Mouse (Mus musculus) heart, postnatal 25 days (tissue): Measurements from ENCODE around the gene Tspan32. TPM values are rescaled to one million over a fixed set of nuclear protein-coding genes. Genes with fewer than 3 reads are reported as not detected.

Source experiments
- DNase-seq: peaks from one replicate; pipeline ENCODE4 v3.0.0; 2022; ENCODE audit warnings: low spot score
- intact Hi-C: fragments of 180-260 bp; cut with DNase I; formaldehyde crosslinking; loops from one replicate; pipeline ENCODE4 v1.15.1; 2025
- total RNA-seq, 2 experiments: library from RNA; stranded (reverse); gene quantifications; 2 replicates each; pipeline ENCODE4 v1.2.3; 2021

Tspan32 gene
- 1 to 10 TPM in 1 of 2 experiments, under 1 TPM in 1; 0.34 to 1.5 TPM for total RNA-seq

DNA sequence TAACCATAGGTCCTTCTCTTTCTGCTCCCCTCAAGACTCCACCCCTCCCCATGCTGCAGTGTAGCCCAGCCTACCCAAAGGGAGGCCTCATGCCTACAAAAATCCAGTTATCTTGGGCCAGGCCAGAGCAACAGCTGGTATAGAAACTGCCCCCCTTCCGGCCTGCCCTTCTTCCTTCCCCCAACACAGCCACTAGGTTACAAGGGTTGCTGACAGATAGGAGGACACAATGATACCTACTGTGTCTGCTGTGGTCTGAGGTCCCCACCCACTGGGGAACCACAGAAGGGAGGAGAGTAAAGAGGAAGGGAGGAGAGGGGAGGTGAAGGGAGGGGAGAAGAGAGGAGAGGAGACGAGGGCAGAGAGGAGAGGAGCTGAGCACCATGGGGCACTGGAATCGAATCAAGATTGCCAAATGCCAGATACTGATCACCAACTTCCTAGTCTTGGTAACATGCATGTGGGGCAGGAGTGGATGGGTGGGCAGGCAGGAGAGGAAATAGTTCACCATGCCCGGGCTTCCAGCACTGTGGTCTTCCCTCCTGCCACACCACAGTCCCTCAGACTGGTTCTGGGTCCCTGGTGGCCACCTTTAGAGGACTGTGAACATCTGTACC, at the start of gene Tspan32:
Gene Tspan32 (plus strand): TSS at position 320 of the 617 bp plus-strand sequence.
- no peak for DNase-seq
- intact Hi-C loops, result loop anchor here (5.0 to 10.0 kb wide), 4 partner anchors 67 to 470 kb away; partner anchors contain the start of gene Slc22a18

- DNase-seq, result no peak
- intact Hi-C loops, result no loop called here
These were observed 48.8 kb upstream of the Tspan32 start for GRCm38 (mm10) chr7:142956018-142956417.

- intact Hi-C loops, result no loop called here
- DNase-seq, result no peak
These were observed 46.0 kb upstream of the Tspan32 start for GRCm38 (mm10) chr7:142958817-142959216.

DNA sequence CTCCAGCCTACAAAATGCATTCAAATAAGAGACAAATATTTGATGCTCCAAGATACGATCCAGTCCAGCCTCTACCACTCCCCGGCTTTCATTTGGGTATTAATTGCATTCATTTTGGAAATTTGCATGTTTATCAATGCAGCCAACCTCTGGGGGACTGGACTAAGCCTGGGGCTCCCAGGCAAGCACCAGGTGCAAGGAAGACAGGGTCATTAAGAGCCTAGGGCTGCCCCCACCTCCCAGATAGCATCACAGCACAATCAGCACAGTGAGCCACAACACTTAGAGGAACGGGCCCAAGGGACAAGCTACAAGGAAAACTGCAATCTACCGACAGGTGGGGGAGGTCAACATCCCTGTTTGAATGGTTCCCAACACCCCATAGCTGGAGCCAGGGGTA, 45.1 kb upstream of the Tspan32 start:
- no peak for DNase-seq
- intact Hi-C loops, result no loop called here

- intact Hi-C loops, result no loop called here
- no peak for DNase-seq
These were observed 37.4 kb upstream of the Tspan32 start for GRCm38 (mm10) chr7:142967414-142967883.

DNA sequence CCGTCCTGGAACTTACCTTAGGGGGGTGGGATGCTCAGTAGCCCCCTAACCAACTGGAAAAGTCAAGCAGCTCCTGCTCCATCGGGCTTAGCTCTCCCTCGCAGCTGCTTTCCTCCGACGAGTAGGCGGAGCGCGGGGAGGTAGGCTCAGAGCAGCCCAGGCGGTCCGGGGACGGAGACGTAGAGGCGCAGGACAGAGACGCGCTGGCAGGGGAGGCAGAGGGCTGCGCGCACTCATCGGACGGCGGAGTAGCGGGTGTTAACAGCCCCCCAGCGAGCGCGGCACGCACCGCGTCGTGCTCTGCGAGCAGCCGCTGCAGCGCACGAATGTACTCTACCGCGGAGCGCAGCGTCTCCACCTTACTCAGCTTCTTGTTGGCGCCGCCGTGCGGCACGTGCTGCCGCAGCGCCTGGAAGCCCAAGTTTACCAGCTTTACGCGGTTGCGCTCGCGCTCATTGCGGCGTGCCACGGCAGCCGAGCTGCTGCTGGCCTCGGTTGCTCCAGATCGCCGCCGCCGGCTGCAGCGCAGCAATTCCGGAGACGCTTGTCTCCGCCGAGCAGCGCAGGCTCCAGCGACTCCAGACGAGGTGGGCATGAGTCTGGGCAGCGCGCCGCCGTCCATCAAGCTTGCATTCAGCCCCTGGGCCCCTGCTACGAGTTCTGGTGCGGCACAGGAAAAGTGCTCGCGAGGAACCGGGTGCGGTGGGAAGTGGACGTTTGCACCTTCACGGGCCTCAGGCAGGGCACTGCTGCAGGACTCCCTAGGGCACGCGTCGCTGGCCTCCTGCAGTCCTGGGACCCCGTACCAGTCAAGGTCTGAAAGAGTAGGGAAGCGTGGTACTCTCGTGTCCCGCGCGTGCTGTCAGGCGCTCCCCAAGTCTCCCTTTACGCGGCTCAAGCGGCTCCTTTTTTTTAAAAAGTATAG, 36.7 kb upstream of the Tspan32 start:
- DNase-seq, result no peak
- intact Hi-C loops, result no loop called here

- intact Hi-C loops, result no loop called here
- no peak for DNase-seq
These were observed 35.9 kb upstream of the Tspan32 start, which contains the start of gene Ascl2 for GRCm38 (mm10) chr7:142968809-142969511. Ascl2 (minus strand) TSS chr7:142969264.

DNA sequence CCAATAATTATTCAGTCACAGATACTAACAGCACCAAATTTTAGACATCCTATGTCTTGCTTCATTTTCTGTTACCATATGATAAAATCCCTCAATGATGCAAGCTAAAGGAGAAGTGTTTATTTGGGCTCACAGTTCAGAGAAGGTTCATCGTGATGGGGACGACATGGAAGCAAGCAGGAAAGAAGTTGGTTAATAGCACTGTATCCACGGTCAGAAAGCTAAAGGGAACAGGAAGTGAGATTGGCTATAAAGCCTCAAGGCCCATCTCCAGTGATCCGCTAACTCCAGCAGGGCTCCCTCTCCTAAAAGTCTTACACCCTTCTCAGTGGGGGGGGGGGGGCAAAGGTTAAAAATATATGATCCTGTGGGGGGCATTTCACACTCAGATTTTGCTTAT, 22.9 kb upstream of the Tspan32 start:
- intact Hi-C loops, result no loop called here
- no peak for DNase-seq

GRCm38 (mm10) chr7:142985146-142985545, 19.7 kb upstream of the Tspan32 start:
- intact Hi-C loops, result no loop called here

GRCm38 (mm10) chr7:142987718-142988117, 17.1 kb upstream of the Tspan32 start:
- intact Hi-C loops, result no loop called here

More at GRCm38 (mm10) chr7:142985146-142985545, 19.7 kb upstream of the Tspan32 start:
- DNase-seq, result no peak

GRCm38 (mm10) chr7:142995004-142995403, 9.8 kb upstream of the Tspan32 start:
- intact Hi-C loops, result no loop called here
- DNase-seq, result no peak

More at GRCm38 (mm10) chr7:142987718-142988117, 17.1 kb upstream of the Tspan32 start:
- DNase-seq, result no peak

GRCm38 (mm10) chr7:142995630-142996338, 9.1 kb upstream of the Tspan32 start:
- intact Hi-C loops, result no loop called here
- no peak for DNase-seq

GRCm38 (mm10) chr7:142996998-142997397, 7.8 kb upstream of the Tspan32 start:
- no peak for DNase-seq
- intact Hi-C loops, result no loop called here

- no peak for DNase-seq
- intact Hi-C loops, result no loop called here
These were observed 7.3 kb upstream of the Tspan32 start for GRCm38 (mm10) chr7:142997403-142998150.

GRCm38 (mm10) chr7:143002679-143003078, 2.2 kb upstream of the Tspan32 start:
- intact Hi-C loops, result loop anchor here (10.0 kb wide), 1 partner anchor 472 kb away; the partner anchor contains the start of gene Slc22a18
- no peak for DNase-seq

DNA sequence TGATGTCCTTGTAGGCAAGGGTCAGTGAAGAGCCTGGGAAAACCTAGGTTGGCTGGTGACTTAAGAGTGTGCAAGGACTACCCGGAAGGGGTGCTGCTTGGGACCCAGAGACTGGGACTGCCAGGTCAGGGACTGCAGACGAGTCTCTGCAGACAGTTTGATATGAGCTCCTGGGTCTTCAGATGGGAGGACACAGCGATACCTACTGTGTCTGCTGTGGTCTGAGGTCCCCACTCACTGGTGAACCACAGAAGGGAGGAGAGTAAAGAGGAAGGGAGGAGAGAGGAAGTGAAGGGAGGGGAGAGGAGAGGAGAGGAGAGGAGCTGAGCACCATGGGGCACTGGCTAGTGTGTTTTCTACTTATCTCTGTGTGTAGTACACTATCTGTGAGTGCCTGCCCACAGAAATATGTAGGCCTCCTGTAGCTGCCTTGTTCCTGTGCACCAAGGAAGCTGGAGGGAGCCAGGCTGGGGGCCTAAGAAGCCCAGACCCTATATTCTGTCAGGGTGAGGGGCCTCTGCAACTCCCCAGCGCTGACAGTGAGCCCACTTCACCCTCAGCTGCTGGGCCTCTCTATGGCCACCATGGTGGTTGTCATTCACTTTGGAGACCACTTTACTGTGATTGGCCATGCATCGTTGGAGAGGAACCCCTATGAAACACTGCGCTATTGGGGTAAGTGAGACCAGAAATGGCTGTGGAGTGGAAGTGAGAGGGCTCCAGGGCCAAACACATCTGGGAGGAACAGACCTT, 674 bp downstream of the Tspan32 start:
- intact Hi-C loops, result loop anchor here (5.0 to 10.0 kb wide), 4 partner anchors 67 to 469 kb away; partner anchors contain the start of gene Slc22a18
- DNase-seq, result no peak

GRCm38 (mm10) chr7:143006097-143006755, 1.4 kb downstream of the Tspan32 start:
- intact Hi-C loops, result loop anchor here (5.0 to 10.0 kb wide), 4 partner anchors 66 to 469 kb away; partner anchors contain the start of gene Slc22a18
- no peak for DNase-seq
